Mouse (Mus musculus) retina, adult 2 months (tissue): ENCODE measurements at regions not wholly inside any gene's neighbourhood (a gene's known extent, or its start where the extent isn't known, plus 50 kb on each side); places are given as distances from the start of the nearest gene placed in this dataset.

Source experiments
- DNase-seq: peaks from one replicate; pipeline ENCODE4 v3.0.0-alpha.2; 2012; ENCODE audit warnings: low read depth, low spot score

DNA sequence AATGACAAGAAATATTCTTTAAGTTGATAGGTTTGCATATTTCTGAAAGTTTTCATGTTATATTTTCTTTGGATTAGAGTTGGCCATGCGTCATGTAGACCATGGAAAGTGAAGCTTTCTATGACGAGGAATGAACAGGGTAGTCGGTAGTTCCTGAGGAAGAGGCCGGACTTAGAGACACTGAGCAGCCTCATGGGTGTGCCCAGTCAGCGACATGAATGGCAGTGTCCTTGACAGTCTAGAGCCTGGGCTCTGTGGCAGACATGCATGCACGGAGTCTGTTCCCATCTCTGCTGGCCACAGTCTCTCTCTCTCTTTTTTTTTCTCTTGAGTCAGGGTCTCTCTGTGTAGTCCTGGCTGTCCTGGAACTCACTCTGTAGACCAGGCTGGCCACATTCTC, 1176.9 kb upstream of the A1bg start:
- no peak for DNase-seq

DNA sequence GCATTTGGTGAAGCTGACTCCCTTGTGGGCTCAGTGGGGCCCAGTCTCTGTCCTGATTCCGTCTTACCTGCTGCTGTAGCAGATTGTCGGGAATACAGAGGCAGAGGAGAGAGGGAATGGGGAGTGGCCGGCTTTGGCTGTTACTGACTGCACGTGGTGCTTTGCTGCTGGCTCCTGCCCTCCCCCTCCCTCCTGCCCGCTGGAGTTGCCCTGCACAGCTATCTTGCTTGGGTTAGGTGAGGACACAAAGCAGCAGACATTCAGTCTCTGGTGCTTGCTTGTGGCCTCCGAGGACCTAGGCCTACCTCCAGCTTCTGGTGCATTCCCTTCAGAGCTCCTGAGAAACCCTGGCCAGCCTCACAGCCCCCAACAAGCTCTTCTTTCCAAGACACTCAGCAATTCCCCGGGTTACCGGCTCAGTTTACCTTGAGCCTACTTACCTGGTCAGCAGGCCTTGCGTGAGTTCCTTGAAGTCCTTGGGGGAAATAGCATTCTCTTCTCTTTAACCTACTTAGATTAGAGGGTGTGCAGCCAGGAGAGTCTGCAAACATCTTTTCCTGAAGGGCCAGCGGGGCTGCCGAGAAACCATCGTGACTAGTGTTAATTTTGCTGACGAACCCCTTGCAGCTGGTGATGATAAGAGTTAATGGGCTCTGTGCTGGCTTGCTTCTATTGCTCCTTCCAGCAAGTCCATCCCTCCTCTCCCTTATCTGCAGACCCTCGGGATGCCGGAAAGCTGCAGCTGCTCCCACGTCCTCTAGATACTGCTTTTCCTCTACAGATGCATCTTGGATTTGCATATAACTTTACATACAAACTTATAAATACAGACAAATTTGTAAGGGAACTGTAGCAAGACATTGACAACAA, 1176.2 kb upstream of the A1bg start:
- DNase-seq, result no peak

DNA sequence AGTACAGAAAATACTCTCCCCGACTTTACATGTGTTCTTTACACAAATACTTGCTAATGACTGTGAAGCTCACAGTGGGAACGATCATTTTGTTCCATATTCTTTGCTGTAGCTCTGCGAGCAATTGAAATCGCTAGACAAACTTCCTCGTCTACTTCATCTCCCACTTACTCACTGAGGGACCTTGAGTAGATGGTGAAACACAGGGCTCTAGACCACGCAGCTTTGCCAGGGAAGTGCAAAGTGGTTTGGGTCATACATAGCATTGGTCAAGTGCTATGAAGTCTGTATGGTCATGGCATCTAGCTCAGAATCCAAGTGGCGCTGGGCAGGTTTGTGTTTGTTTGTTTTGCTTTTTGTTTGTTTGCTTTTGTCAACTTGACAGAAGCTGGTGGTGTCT, 1174.0 kb upstream of the A1bg start:
- DNase-seq, result no peak

DNA sequence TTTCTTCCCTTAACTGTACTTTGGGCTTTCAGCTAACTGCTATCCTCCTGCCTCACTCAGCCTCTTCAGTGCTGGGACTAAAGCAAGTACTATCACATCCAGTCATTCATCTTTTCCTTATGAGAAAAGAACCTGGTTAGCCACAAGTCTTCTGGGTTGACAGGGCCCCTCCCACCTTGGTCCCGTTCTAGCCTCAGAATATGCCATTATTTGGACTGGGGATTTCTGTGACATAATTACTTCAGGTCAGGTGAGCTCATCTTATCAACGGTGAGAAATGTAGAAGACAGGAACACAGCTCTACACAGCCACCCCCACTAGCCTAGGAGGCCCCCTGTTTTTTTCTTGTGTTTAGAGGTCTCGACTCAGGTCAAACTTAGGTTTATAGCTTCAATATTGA, 1172.4 kb upstream of the A1bg start:
- no peak for DNase-seq

DNA sequence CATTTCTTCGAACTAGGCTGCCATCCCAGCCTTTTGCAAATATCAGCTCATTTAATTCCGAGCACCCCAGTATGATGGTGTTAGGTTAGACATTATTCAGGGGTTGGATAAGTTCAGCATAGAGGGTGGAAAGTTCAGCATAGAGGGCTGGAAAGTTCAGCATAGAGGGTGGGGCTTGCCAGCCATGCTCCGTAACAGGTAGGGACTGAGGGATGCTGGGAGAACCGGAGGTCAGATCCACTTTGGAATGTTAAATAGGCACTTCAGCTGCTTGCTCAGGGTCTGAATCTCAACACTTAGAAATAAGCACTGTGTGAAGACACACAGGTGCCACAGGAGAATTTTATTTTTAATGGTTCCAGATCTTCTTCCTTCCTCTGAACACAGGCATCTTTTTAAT, 1170.9 kb upstream of the A1bg start:
- no peak for DNase-seq

DNA sequence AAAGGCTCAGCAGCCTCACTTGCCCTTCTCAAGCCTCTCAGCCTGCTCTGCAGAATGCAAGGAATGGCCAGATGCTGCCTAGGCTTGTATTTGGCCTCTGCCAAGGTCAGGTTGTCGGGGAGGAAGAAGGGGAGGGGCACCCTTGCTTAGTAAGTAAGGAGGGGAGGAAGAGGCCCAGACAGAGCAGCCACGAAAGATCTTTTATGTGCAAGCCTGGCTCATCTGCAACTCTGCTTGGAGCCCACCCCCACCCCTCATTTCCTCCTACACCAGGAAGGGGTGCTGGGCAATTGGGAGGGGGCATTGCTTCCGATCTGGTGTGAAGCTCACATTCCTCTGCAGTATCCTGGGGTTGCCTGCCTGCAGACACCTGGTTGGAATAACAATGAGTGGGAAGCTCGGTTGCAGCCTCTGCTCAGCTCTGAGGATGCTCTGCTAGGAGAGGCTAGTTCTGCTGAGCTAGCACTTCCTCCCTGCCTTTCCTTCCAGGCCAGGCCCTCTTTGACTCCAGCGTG, 1169.9 kb upstream of the A1bg start:
- no peak for DNase-seq

DNA sequence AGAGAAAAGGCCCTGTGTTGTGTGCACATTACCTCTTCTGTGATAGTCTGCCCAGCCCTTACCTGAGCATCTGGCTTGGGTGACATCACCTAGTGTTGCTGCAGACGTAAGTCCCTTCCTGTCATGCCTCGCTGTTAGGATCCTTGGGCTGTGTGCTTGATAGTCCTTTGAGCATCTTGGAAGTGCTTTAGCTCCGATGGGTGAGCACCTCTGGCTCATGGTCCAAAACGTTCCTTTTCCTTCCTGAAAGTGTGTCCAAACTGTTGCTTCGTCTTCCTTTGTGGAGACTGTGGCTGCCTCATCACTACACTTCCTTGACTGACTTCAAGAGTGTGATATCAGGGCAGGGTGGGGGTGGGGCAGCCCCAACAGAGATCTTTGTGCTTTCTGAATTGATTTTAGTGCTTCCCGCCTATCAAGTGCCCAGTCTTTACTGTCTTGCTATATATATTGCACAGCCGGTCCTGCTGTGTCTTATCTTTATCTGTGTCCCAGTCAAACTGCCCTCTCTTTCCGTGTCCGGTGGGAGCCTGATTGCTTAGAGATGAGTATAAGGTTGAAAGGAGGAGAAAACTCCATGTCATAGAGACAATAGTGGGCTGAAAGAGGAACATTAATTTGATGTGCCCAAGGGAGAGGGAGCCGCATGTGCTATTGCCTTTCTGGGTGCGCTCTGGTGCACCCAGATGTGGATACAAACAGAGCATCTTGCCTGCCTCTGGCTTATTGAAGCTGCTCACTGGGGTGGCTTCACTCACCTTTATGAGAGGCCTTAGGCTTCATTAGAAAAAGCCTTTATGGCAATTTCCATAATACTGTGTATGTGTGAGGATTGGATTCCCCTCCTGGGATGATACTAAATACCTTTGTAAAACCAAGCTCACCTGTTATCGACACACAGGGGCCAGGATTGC, 1169.2 kb upstream of the A1bg start:
- no peak for DNase-seq

DNA sequence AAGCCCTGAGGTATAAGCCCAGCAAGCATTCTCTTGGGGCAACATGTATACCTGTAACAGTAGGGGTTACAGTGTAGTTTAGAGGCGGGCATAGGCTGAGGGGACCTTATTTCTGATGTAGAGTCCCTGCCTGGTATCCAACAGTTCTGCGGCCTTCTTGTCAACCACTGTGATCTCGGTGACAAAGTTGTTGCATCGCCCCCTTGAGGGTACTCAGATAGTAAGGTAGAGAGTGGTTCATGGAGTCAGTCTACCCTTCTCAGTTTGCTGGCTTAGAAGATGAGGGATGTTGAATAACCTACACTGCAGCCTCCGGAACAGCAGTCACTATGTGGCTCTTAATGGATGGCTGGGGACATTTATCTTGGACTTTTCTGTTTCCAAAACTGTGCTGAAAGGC, 1168.3 kb upstream of the A1bg start:
- no peak for DNase-seq

DNA sequence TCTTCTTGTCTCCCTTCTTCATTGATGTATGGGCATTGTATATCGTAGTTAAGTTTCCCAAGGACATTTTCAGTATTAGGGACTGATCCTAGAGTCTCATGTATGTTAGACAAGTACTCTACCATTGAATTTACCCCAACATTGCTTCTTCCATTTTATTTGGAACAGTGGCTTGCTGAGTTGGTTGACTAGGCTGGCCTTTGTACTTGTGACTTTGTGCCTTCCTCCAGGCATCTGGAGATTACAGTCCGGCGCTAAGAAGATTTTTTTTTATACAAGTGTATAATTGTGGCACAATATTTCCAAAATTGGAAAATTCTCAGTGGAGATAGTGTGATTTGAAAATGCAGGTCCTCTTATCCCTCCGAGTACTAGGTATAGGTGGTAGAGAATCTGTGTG, 1165.5 kb upstream of the A1bg start:
- no peak for DNase-seq

DNA sequence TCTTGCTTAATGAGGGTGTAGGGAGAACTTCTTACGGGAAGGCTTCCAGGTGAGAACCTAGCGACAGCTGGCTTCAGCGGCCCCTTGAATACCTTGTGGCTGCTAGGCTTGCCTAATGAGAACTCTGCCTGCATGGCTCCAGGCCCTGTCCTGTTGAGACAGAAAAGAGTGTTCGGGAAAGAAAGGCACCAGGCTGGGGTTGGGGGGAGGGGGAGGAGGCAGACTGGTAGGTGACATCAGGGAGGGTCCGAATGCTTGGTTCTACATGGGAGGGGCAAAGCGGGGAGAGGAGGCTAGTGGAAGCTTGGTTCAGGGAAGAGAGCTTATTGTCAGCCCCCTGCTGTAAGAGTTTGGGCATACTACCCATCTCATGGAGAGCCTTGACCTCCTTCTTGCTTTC, 1164.9 kb upstream of the A1bg start:
- no peak for DNase-seq

DNA sequence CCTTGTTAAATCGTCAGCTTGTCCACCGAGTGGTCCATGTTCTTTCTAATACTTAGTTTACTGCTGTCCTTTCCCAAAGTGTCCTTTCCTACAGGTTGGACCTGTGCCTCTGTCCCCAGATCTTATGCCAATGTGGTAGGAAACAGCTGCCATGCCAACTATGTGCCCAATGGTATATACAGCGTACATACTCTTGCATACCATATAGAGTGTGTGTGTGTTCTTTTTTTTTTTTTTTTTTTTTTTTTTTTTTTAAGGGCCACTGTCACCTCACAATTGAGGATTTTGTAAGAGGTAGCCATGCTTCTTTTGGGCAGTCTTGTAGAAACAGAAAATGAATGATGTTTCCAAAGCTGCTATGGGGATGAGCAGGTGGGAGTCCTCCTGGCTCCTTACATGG, 1163.2 kb upstream of the A1bg start:
- DNase-seq, result no peak

DNA sequence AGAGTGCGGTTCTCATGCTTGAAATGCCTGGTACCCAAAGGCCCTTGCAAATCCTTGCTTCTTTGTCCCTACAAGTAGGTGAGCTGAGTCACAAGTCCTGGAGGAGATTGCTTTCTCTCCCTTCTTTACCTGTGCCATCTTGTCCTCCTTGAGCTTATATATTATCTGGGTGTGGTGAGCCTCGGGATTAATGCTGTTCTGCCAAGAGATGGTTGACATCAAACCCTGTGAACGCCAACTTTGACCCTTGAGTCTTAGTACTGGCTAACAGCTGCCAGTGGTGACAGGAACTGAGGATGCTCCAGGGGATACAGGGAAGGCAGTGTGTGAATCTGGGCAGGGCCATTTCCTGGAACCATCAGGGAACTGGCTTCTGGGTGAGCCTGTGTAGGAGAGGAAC, 1160.5 kb upstream of the A1bg start:
- DNase-seq, result no peak

DNA sequence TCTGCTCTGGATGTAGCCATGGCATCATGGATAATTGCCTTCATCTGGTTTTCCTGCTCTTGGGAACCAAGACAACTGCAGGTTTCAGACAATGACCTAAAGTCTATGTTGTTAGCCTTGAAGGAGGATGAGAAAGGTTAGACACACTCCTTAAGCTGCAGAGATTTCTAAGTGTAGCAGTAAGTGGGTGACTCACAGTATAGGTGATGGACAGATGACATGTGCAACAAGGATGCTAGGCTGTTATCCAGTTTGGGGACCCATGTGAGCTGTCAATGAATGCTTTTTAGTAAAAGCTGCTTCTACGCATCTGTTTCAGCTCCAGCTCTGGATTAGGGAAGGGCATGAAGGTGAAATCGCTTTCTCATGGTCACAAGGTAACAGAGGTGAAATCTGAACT, 1159.7 kb upstream of the A1bg start:
- no peak for DNase-seq

DNA sequence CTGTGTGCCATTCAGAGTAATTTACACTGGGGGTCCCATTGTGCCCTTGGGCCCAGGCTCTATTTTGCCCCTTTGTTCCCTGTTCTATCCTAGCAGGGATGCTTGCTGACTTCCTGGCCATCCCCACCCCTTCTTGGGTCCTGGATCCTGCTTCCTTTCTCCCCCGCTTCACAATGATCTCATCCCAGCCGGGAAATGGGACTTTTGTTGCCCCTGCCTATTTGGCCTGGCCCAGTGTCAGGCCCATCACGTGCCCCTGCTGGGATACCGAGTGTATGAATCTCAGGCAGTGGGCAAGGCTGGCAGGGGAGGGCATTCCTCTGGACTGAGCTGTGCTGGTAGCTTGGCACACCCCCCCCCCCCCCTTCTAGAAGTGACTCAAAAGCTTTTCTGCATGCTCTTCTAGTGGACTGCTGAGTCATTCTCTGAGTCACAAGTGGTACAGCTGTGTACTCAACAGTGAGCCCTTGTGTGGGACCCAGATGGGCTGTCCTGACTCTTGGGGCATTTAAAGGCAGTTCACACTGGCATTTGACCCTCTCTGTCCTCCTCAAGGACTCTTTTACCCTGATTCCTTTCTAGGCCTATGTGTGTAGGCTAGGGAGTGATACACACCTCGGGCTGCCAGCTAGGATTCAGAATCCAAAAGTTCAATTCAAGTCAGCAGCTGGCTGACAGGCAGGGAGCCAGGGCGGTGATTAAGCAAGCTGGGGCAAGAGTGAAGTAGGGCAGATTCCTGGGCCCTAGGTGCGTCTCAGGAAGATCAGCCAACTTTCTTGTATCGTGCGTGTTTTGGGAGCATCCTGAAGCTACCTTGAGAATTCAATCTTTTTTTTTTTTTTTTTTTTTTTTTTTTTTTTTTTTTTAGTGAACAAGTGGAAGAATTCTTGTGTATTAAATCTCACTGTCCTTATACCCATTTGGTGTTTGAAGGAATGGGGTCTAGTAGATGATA, 1156.6 kb upstream of the A1bg start:
- no peak for DNase-seq

DNA sequence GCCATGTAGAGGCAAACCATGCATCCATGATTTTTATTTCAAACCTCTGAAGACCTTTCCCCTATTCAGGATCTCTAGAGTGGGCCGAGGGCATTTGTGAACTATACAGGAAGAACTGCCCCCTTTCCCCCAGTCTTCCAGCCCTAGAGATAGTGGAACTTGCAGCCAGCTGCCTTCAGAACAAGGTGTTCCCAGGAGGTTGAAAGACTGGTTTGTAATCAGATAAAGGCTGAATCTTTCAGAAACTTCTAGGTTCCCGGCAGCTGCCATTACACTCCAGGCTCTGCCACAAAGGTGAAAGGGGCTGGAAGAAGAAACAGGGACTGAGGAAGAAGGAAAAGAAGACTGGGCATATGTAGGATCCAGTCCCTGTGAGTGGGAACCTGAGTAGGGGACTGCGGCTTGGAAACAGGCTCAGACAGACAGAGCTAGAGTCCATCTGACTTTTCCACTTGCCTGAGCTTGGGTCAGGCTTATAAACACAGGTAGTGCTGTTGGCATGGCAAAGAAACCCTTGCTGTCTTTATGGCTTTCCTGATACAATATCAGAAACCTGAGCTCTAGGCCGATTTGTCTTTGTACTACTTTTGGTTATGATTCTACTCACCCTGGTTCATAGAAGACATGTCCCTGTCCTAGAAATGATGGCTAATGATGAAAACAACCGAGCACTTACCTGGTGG, 1153.9 kb upstream of the A1bg start:
- no peak for DNase-seq

DNA sequence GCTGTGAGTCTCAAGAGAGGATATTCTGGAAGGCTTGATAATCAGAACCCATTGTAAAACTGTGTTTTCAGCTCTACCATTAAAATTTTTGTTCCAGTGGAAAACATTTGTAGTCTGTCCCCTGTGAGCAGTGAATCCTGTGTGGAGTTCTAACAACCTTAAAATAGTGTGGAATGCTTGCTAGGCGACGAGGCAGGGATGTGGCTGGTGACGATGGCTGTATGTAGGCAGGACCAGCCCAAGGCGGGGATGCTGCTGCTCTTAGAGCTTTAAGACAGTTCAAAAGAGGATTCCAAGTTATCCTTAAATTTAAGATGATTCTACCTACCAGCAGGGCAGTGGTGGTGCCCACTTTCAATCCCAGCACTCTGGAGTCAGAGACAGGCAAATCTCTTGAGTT, 1151.9 kb upstream of the A1bg start:
- no peak for DNase-seq

DNA sequence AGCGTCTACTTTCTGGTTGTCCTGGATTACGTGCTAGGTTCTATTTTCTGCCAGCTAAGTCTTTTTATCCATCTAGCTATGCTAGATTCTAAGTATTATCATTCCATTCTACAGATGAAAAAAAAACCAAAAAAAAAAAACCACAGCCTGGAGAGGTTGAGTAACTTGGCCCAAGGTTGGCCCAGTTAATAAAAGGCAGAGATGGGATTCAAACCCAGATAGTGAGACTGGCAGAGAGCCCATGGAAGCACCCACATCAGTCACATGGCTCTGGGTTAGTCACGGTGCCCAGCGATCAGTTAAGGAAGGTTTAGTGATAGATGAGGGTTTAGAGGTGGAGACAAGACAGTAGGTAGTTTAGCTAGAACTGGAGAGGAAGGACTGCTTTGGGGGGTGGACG, 1150.8 kb upstream of the A1bg start:
- DNase-seq, result no peak

DNA sequence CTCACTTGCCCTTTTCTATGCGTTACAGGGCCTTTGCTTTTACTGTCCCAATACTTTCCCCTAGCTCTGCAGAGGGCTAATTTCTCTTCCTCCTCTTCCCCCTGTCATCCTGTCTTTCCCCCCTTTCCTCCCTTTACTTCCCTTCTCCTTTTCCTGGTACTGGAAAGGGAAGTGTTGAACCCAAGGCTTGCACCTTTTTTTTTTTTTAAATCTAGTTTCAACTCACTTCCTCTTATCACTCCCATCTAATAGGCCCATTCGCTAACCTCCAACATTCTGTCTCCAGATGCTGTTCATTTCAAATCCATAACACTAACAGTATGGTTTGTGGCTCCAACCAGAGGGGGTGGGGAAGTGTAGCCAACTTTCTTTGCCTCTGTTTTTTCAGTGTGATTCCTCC, 1148.5 kb upstream of the A1bg start:
- DNase-seq, result no peak

DNA sequence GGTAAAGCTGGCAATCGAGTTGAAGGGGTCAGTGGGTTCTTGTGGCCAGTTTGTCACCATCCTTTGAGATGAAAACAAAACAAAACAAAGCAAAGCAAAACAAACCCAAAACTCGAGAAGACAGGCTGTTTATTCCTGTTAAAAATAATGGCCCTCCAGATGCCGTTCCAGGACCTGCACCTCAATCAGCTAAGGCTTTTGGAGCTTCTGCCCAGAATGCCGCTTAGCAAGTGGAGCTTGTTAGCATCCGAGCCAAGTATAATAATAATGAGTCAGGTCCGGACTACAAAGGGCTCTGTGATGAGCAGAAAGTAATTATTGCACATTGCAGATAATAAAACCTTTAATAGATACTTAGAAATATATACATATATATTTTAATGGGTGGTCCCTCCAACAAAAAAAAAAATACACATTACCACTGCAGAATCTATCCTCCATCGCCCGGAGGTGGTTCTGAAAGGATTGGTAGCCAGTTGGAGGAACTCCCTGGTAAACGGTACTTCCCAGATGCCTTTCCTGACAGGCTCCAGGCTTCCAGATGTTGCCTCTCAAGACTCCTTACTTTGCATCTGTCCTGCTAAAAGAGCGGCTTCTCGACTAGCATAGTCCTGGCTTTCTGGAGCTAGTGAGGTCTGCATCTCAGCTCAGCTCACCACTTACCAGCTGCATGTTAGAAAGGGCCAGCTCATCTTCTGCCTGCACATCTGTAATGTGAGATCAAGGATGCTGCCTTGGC, 1145.8 kb upstream of the A1bg start:
- DNase-seq, result no peak

DNA sequence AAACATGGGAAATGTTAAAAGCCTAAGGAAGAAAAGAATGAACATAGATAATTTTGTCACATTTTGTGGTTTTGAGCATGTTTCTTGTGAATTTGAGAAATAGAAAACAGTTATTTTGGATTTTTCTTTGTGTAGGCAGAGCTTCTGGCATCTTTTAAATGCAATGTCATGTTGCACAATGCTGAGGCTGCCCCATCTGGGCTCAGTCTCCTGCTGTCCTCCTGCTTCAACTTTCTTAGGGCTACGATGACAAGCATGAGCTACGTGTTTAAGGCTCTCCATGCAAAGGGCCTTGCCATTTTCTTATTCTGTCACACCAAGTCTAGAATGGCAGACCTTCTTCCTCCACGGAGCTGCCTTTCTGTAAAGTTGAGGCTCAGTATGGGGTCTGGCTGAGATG, 1141.6 kb upstream of the A1bg start:
- no peak for DNase-seq
